ENCODE assay signal across 8 mouse cellular contexts in genomic region chr8:124070363-124071324, GRCm38 (mm10). TPM values are rescaled to one million over a fixed set of nuclear protein-coding genes. Genes with fewer than 3 reads are reported as not detected.
A peak's percentile ranks its signal among the peaks of the same experiment; 100 is the strongest.
DNase-seq lines count a peak whose midpoint lies in the region; ATAC-seq and TF ChIP-seq lines count a peak whose summit lies in the region.

No protein-coding gene starts in this region.

- no peaks in the 10 kb centered on the region for H3K9me3 ChIP-seq in kidney, embryonic 16.5 days (ENCODE audit: low read length)
- no peaks in the 10 kb centered on the region for H3K9me3 ChIP-seq in neural tube, embryonic 15.5 days (replicated peaks)

- H3K4me1 ChIP-seq in kidney, adult 2 months (ENCODE audit: control insufficient read depth, insufficient read depth, low read length) = no peaks in the 10 kb centered on the region
- 0 out of 2 replicates have a peak, but pooled peaks cover 4% of the 10 kb centered on the region for H3K4me1 ChIP-seq in kidney, embryonic 16.5 days (ENCODE audit: insufficient read depth, low read length)
- H3K4me1 ChIP-seq in neural tube, embryonic 15.5 days = peaks cover 28% of the 10 kb centered on the region

- TF ChIP-seq CTCF in kidney, adult 2 months (conservative IDR thresholded peaks at IDR 0.05; ENCODE audit: insufficient read depth, insufficient read length, low read depth, low read length) = no peak

- H3K27ac ChIP-seq in kidney, adult 2 months (ENCODE audit: insufficient read depth, low read depth, low read length) = no peak overlapping the region
- H3K27ac ChIP-seq in kidney, embryonic 16.5 days (ENCODE audit: low read length) = no peak overlapping the region
- H3K27ac ChIP-seq in neural tube, embryonic 15.5 days (replicated peaks) = peak overlapping the region; percentile 18

- H3K27me3 ChIP-seq in kidney, adult 2 months (replicated peaks; ENCODE audit: control insufficient read depth, insufficient read depth, low read length) = no peaks in the 10 kb centered on the region
- H3K27me3 ChIP-seq in kidney, embryonic 16.5 days (ENCODE audit: insufficient read depth, low read length) = no peaks in the 10 kb centered on the region
- H3K27me3 ChIP-seq in neural tube, embryonic 15.5 days (replicated peaks) = no peaks in the 10 kb centered on the region

- ATAC-seq in kidney, embryonic 16.5 days (ENCODE audit: low FRiP score, low TSS enrichment) = no peak
- peak; percentile 50; the same call in 1 of the 2 replicates for ATAC-seq in neural tube, embryonic 15.5 days (ENCODE audit: low FRiP score)

- peak; percentile 40 for DNase-seq in kidney, adult 2 months
- peak; percentile 69 for DNase-seq in embryo, embryonic 10 days (ENCODE audit: low spot score)
- DNase-seq in frontal cortex, postnatal 10 days (ENCODE audit: low spot score in 2 of 2) = peak; percentile 46 to 51
- peak; percentile 45 to 64 for DNase-seq in layer of hippocampus, postnatal 14 days (ENCODE audit: low spot score in 2 of 2)
- DNase-seq in adrenal gland, adult 2 months = no peak
- DNase-seq in urinary bladder, adult 2 months (ENCODE audit: low spot score) = no peak

- H3K9ac ChIP-seq in kidney, embryonic 16.5 days (replicated peaks; ENCODE audit: low read length) = no peak overlapping the region
- H3K9ac ChIP-seq in neural tube, embryonic 15.5 days (replicated peaks) = no peak overlapping the region

- H3K4me2 ChIP-seq in kidney, embryonic 16.5 days (replicated peaks; ENCODE audit: low read depth, low read length) = no peak overlapping the region
- H3K4me2 ChIP-seq in neural tube, embryonic 15.5 days = peak overlapping the region; percentile 21; the same call in 1 of the 2 replicates

- H3K4me3 ChIP-seq in kidney, adult 2 months (ENCODE audit: insufficient read depth, low read depth, low read length) = no peak overlapping the region
- no peak overlapping the region for H3K4me3 ChIP-seq in kidney, embryonic 16.5 days (ENCODE audit: low read length)
- H3K4me3 ChIP-seq in neural tube, embryonic 15.5 days (replicated peaks) = no peak overlapping the region

- 33% methylated on average over 18 of the region's 18 CpGs for WGBS in kidney, adult 2 months
- WGBS in kidney, embryonic 16.5 days = 27% methylated on average over 18 of the region's 18 CpGs
- WGBS in neural tube, embryonic 15.5 days = 19% methylated on average over 18 of the region's 18 CpGs

- H3K36me3 ChIP-seq in kidney, adult 2 months (ENCODE audit: control insufficient read depth, insufficient read depth, low read length) = no peaks in the 10 kb centered on the region
- H3K36me3 ChIP-seq in kidney, embryonic 16.5 days (ENCODE audit: insufficient read depth, low read length) = no peaks in the 10 kb centered on the region
- no peaks in the 10 kb centered on the region for H3K36me3 ChIP-seq in neural tube, embryonic 15.5 days

- no peak for TF ChIP-seq POLR2A in kidney, adult 2 months (IDR thresholded peaks at IDR 0.05; ENCODE audit: low read depth, low read length)

RNA-seq across cellular contexts. Expression of gene Urb2, which starts 49.3 kb away (rescaled TPM):
- 3.3 and 3.5 TPM in 2 replicates for polyA plus RNA-seq in kidney, adult 2 months (2012; rRNA removed)
- polyA plus RNA-seq in kidney, embryonic 16.5 days (2015; fragmentation: Nextera tagmentation; extraction: Ambion mirVana) = 4.7 and 6.3 TPM in 2 replicates
- total RNA-seq in layer of hippocampus, postnatal 14 days (2021) = 10 to 100 TPM; 11.4 to 13.3 TPM
- 3.1 and 4.6 TPM in 2 replicates for polyA plus RNA-seq in neural tube, embryonic 15.5 days (2015; fragmentation: Nextera tagmentation; extraction: Ambion mirVana)
- total RNA-seq in adrenal gland, adult 2 months (2021) = 10 to 100 TPM; 10.6 to 12.7 TPM
- polyA plus RNA-seq in adrenal gland, adult 2 months (2012; rRNA removed) = 2.2 and 3.4 TPM in 2 replicates
- 6.4 and 6.7 TPM in 2 replicates for polyA plus RNA-seq in urinary bladder, adult 2 months (2012; rRNA removed)

RNA-seq across cellular contexts. Expression of gene Taf5l, which starts 49.4 kb away (rescaled TPM):
- 20.4 and 22.2 TPM in 2 replicates for polyA plus RNA-seq in kidney, adult 2 months (2012; rRNA removed)
- 38.4 and 41.1 TPM in 2 replicates for polyA plus RNA-seq in kidney, embryonic 16.5 days (2015; fragmentation: Nextera tagmentation; extraction: Ambion mirVana)
- 10 to 100 TPM; 19.5 to 21.3 TPM for total RNA-seq in layer of hippocampus, postnatal 14 days (2021)
- polyA plus RNA-seq in neural tube, embryonic 15.5 days (2015; fragmentation: Nextera tagmentation; extraction: Ambion mirVana) = 21.5 and 27.4 TPM in 2 replicates
- 10 to 100 TPM; 21.3 to 24.1 TPM for total RNA-seq in adrenal gland, adult 2 months (2021)
- 18.7 and 22.7 TPM in 2 replicates for polyA plus RNA-seq in adrenal gland, adult 2 months (2012; rRNA removed)
- polyA plus RNA-seq in urinary bladder, adult 2 months (2012; rRNA removed) = 26.4 and 31.1 TPM in 2 replicates

Comparison
In these comparisons a context has a peak if more than half of its experiments do, and no peak if none do; other contexts are left out.
1. DNase-seq: peak in kidney, adult 2 months (single experiment), embryo, embryonic 10 days (single experiment), frontal cortex, postnatal 10 days (2 of 2) and layer of hippocampus, postnatal 14 days (2 of 2); none in adrenal gland, adult 2 months (single experiment) and urinary bladder, adult 2 months (single experiment).